Mouse (Mus musculus) MEL-GATA-1-ER (cell line): ENCODE results near the gene Scgb1b27.
"Not testable (repeated sequence)": the region's sequence is repeated elsewhere in the genome, so short reads cannot be mapped to it uniquely, and the experiment has no call there.

Experiments
- DNase-seq: peaks from one replicate; pipeline ENCODE4 v3.0.0-alpha.2; 2012; ENCODE audit warnings: low read depth; ENCODE audit errors: extremely low read depth

Scgb1b27 gene

DNA sequence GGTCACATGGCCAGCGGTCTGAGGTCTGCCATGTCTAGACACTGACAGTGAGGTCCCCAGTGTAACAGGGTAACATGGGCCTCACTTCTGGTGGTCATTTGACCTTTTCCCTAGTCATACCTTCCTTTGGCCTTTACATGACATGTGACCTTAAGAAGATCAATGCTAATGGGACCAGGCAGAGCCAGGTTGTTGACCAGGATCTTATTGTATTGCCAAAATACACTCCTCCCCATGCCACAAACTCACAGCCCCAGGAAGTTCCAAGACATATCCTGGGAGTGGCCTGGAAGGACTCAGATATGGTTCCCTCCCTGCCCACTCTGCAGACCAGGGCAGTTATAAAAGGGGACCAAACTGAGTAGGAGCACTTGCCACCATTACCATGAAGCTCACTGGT lies at the start of gene Scgb1b27:
Scgb1b27 (plus strand) TSS at position 301 of the 400 bp plus-strand sequence.
- not testable (repeated sequence) for DNase-seq

DNA sequence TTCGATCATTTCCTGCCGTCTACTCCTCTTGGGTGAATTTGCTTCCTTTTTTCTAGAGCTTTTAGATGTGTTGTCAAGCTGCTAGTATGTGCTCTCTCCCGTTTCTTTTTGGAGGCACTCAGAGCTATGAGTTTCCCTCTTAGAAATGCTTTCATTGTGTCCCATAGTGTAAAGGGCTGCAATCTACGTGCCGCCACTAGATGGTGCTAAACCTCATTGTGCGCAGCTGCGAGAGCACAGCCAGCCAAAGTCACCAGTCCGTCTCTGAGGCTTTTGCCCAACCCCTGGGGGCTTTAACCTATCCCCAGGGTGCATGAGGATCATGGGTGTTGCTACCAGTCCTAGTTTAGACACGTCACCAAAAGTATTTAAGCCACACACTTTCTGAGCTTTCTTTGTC lies 39.0 kb upstream of the Scgb1b27 start:
- not testable (repeated sequence) for DNase-seq

DNA sequence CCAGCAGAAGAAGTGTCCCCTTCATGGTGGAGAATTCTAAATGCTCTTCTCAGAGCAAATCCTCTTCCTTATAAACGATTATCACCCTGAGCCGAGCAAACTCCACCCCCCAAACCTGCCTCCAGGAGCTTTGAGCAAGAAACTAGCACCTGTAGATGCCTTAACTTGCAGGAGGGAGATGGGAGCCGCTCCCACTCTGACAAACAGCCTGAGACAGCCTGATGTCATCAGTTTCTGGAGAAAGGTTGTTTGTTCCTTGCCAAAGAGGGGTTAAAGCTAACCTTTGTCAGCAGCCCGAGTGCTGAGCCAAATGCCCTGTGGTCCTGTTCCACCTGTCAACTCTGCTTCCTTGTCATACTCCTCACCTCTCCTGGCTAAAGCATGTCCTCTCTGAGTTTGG lies 7.4 kb upstream of the Scgb1b27 start, which contains the start of gene Scgb2b27:
Scgb2b27 (minus strand) TSS at position 101 of the 400 bp plus-strand sequence.
- DNase-seq = no peak

DNA sequence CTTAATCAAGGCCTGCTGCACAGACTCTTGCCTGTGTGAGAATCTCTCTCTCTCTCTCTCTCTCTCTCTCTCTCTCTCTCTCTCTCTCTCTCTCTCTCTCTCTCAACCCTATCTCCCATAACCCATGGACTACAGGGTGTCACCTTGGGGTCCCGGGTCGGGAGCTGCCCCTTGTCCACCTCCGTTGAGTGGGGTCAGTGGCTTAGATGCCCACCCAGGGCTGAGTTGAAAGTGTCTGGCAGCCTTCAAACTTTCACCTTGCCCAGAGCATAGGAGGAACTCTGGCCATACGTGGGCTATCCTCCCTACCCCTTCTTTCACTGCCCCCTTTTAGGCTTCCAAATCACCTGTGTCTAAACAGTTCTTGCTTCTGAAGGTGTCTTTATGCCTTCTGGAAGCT lies 4.4 kb downstream of the Scgb1b27 start:
- no peak for DNase-seq

DNA sequence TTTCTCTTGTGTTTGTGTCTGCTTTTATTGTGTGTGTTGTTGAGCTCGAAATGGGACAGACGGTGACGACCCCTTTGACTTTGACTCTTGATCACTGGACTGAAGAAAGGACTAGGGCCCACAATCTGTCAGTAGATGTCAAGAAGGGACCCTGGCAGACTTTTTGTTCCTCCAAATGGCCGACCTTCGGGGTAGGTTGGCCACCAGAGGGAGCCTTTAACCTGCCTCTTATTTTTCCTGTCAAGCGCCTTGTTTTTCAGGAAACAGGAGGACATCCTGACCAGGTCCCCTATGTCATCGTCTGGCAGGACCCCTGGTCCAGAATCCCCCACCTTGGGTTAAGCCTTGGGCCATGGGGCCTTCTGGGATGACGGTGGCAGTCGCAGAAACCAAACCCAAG lies 5.9 kb downstream of the Scgb1b27 start:
- DNase-seq = not testable (repeated sequence)

DNA sequence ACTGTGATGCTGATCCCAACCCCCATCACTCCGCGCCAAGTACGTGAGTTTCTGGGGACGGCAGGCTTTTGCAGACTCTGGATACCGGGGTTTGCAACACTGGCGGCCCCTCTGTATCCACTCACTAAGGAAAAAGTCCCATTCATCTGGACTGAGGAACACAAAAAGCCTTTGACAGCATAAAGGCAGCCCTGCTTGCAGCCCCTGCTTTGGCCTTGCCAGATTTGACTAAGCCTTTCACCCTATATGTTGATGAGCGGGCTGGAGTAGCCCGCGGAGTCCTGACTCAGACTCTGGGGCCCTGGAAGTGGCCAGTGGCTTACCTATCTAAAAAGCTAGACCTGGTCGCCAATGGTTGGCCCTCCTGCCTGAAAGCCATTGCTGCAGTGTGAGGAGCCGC lies 8.7 kb downstream of the Scgb1b27 start:
- no peak for DNase-seq

DNA sequence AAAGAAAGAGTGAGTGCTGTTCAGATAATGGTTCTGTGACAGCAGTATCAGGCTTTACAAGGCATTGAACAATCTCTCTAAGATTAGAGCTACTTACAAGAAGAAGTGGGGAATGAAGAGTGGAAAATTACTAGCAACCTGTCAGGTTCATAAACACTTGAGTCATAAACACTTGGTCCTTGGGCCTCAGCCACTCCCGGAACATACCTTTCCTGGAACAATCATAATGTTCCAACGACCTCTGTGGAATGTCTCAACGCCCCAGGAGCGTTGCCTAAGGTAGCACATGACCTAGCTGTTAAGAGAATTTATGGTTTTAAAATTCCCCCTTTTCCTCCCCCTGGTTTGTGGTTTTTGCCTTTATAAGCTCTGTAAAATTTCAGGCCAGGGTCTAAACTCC lies 13.3 kb downstream of the Scgb1b27 start:
- not testable (repeated sequence) for DNase-seq

DNA sequence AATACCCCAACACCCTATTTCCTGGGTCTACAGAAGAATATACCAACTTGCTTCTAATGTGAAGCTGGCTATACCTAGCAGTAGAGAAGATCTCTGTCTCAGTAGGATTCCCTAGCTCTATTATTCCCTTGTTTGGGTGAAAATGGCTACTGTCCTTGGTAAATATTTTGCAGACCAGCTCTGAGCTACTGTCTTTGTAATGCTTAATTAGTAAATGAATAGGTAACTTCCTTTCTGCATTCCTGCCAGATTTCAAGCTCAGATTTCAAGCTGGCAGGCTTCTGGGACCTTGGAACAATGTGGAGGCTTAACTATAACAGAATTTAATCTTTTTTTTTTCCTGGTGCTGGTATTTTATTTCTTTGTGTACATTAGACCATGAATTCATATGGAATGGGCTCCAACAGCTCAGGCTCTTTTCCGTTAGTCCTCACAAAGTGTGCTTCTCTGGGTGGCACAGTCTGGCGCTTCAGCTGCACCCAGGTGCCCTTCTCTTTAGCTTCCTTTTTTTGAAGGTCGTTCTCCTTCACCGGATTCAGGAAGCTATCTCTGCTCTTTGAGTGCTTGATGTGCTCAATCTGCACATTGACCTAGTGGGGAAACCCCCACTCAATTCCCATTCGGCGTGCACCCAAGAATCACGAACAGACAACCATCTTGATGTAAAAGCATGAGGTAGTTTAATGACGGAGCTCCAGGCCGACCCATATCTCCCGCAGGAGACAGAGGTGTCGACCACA lies 15.0 kb downstream of the Scgb1b27 start:
- not testable (repeated sequence) for DNase-seq

DNA sequence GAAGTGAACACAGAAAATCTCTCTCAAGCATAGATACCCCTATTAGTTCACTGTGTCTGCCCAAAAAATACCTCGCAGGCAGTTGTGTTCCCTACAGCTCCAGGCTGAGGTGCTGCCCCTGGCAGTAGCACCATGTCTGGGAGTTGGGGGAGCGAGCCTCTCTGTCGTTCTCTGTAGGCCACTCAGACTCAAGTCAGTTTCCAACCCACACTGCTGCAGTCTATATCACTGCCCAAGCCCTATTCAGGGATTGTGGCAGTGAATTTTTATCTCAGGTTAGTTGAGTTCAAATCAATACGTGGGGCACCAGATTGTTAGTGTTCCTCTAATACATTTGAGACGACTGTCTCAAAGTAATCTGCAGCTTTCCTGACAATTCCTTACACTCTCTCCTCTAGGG lies 46.8 kb downstream of the Scgb1b27 start:
- DNase-seq = not testable (repeated sequence)
